Mouse (Mus musculus) midbrain, embryonic 11.5 days (tissue): Measurements from ENCODE around the gene Mgat5. TPM values are rescaled to one million over a fixed set of nuclear protein-coding genes. Genes with fewer than 3 reads are reported as not detected.

Experiments used
- ATAC-seq: fragments of 200-750 bp; cut with Nextera tagmentation; 2 replicates; pipeline ENCODE4 v1.8.0; 2017; ENCODE audit warnings: moderate TSS enrichment, moderate library complexity; ENCODE audit not compliant: low FRiP score
- DNase-seq: peaks from one replicate; pipeline ENCODE4 v3.0.0; 2015; ENCODE audit warnings: low spot score; ENCODE audit errors: missing footprints
- H3K27ac ChIP-seq: fragments of 300-500 bp; sonication (generic); 2 replicates; pipeline ENCODE4 v1.5.1; 2014; ENCODE audit warnings: low read depth, low read length
- H3K27me3 ChIP-seq: fragments of 300-500 bp; sonication (generic); 2 replicates; pipeline ENCODE4 v1.6.1; 2014; ENCODE audit warnings: mild to moderate bottlenecking, low read length, moderate library complexity, mixed read lengths; ENCODE audit not compliant: control insufficient read depth, insufficient read depth
- H3K36me3 ChIP-seq: fragments of 300-500 bp; sonication (generic); 2 replicates; pipeline ENCODE4 v1.6.1; 2014; ENCODE audit warnings: mild to moderate bottlenecking, low read length, moderate library complexity, mixed read lengths; ENCODE audit not compliant: control insufficient read depth, insufficient read depth
- H3K4me1 ChIP-seq: fragments of 300-500 bp; sonication (generic); 2 replicates; pipeline ENCODE4 v1.6.1; 2014; ENCODE audit warnings: low read length; ENCODE audit not compliant: control insufficient read depth, insufficient read depth
- H3K4me2 ChIP-seq: fragments of 300-500 bp; sonication (generic); 2 replicates; pipeline ENCODE4 v1.6.1; 2014; ENCODE audit warnings: mild to moderate bottlenecking, moderate library complexity
- H3K4me3 ChIP-seq: fragments of 300-500 bp; sonication (generic); 2 replicates; pipeline ENCODE4 v1.5.1; 2014; ENCODE audit warnings: low read depth, low read length
- H3K9ac ChIP-seq: fragments of 300-500 bp; sonication (generic); 2 replicates; pipeline ENCODE4 v1.6.1; 2014; ENCODE audit warnings: low read length
- H3K9me3 ChIP-seq: fragments of 300-500 bp; sonication (generic); 2 replicates; pipeline ENCODE4 v1.6.1; 2016; ENCODE audit warnings: low read length; ENCODE audit not compliant: control insufficient read depth
- WGBS: fragments of 180-500 bp; shearing (Covaris S2); extraction: QIAGEN DNeasy Blood & Tissue Kit; methylation state at CpG from one replicate; pipeline ENCODE4 v1.1.7; 2014; 5-methylcytosine and 5-hydroxymethylcytosine counted together
- polyA plus RNA-seq: library from polyadenylated mRNA; unstranded; fragments of >200 nt; fragmentation: Nextera tagmentation; extraction: Ambion mirVana; gene quantifications from 2 replicates; pipeline ENCODE4 v1.2.1, GENCODE M21; 2014

The Mgat5 gene
- polyA plus RNA-seq, 1 experiment from 2014 or later = 6.9 TPM

GRCm38 (mm10) chr1:127444836-127445485 is 240.1 kb downstream of the Mgat5 start:
- ATAC-seq (no peak), DNase-seq (no peak)
- Histone ChIP-seq H3K4me2 (no peak overlapping the region), H3K27ac (no peak overlapping the region), H3K9me3 (no peaks in the 10 kb centered on the region), H3K4me1 (peaks cover 30% of the 10 kb centered on the region), H3K9ac (no peak overlapping the region), H3K27me3 (no peaks in the 10 kb centered on the region), H3K4me3 (no peak overlapping the region), H3K36me3 (no peaks in the 10 kb centered on the region)
- 39% methylated on average over 5 of the region's 5 CpGs for WGBS

- Histone ChIP-seq H3K4me3 (no peak overlapping the region), H3K27me3 (no peaks in the 10 kb centered on the region), H3K9me3 (0 out of 2 replicates have a peak, but pooled peaks cover 3% of the 10 kb centered on the region), H3K36me3 (no peaks in the 10 kb centered on the region; the same call in 1 of the 2 replicates), H3K27ac (no peak overlapping the region), H3K9ac (no peak overlapping the region), H3K4me2 (no peak overlapping the region), H3K4me1 (peaks cover 2% of the 10 kb centered on the region)
- 88% methylated on average over 6 of the region's 6 CpGs for WGBS
- DNase-seq = no peak
- ATAC-seq = no peak
These were observed 248.6 kb downstream of the Mgat5 start for GRCm38 (mm10) chr1:127453397-127453796.

GRCm38 (mm10) chr1:127459015-127459451 is 254.2 kb downstream of the Mgat5 start:
- no peak overlapping the region for H3K4me3 ChIP-seq
- H3K27ac ChIP-seq = no peak overlapping the region
- WGBS = 19% methylated on average over 6 of the region's 6 CpGs

GRCm38 (mm10) chr1:127459576-127459975 is 254.8 kb downstream of the Mgat5 start:
- Histone ChIP-seq H3K4me3 (no peak overlapping the region), H3K9ac (no peak overlapping the region), H3K36me3 (no peaks in the 10 kb centered on the region; the same call in 1 of the 2 replicates), H3K4me1 (peaks cover 6% of the 10 kb centered on the region), H3K27me3 (no peaks in the 10 kb centered on the region), H3K9me3 (no peaks in the 10 kb centered on the region), H3K27ac (no peak overlapping the region), H3K4me2 (no peak overlapping the region)
- no peak for DNase-seq
- ATAC-seq = no peak
- WGBS = 78% methylated on average over 7 of the region's 7 CpGs

More at GRCm38 (mm10) chr1:127459015-127459451, 254.2 kb downstream of the Mgat5 start:
- DNase-seq (peak; percentile 95), ATAC-seq (peak; percentile 86)
- H3K27me3 ChIP-seq = no peaks in the 10 kb centered on the region
- H3K36me3 ChIP-seq = no peaks in the 10 kb centered on the region; the same call in 1 of the 2 replicates
- peaks cover 6% of the 10 kb centered on the region for H3K4me1 ChIP-seq
- no peak overlapping the region for H3K4me2 ChIP-seq
- H3K9ac ChIP-seq = 0 out of 2 replicates have a peak overlapping the region, but pooled peaks have one; percentile 14
- no peaks in the 10 kb centered on the region for H3K9me3 ChIP-seq

GRCm38 (mm10) chr1:127461017-127461416 is 256.2 kb downstream of the Mgat5 start:
- 91% methylated on average over 9 of the region's 9 CpGs for WGBS
- no peak overlapping the region for H3K4me3 ChIP-seq

GRCm38 (mm10) chr1:127464041-127464440 is 259.2 kb downstream of the Mgat5 start:
- no peaks in the 10 kb centered on the region for H3K27me3 ChIP-seq
- no peak for ATAC-seq
- 89% methylated on average over 6 of the region's 6 CpGs for WGBS

More at GRCm38 (mm10) chr1:127461017-127461416, 256.2 kb downstream of the Mgat5 start:
- H3K9me3 ChIP-seq = no peaks in the 10 kb centered on the region
- H3K36me3 ChIP-seq = no peaks in the 10 kb centered on the region; the same call in 1 of the 2 replicates
- no peak for DNase-seq
- no peak overlapping the region for H3K9ac ChIP-seq
- H3K27me3 ChIP-seq = no peaks in the 10 kb centered on the region
- H3K27ac ChIP-seq = no peak overlapping the region
- ATAC-seq = no peak
- H3K4me2 ChIP-seq = no peak overlapping the region
- H3K4me1 ChIP-seq = peaks cover 6% of the 10 kb centered on the region

GRCm38 (mm10) chr1:127465292-127465691 is 260.5 kb downstream of the Mgat5 start:
- 76% methylated on average over 6 of the region's 6 CpGs for WGBS
- H3K9ac ChIP-seq = no peak overlapping the region
- H3K36me3 ChIP-seq = no peaks in the 10 kb centered on the region
- no peaks in the 10 kb centered on the region for H3K4me1 ChIP-seq
- no peak overlapping the region for H3K4me3 ChIP-seq
- ATAC-seq (no peak), DNase-seq (no peak)
- H3K27me3 ChIP-seq = no peaks in the 10 kb centered on the region
- H3K27ac ChIP-seq = no peak overlapping the region
- no peak overlapping the region for H3K4me2 ChIP-seq
- H3K9me3 ChIP-seq = no peaks in the 10 kb centered on the region

More at GRCm38 (mm10) chr1:127464041-127464440, 259.2 kb downstream of the Mgat5 start:
- H3K36me3 ChIP-seq = no peaks in the 10 kb centered on the region; the same call in 1 of the 2 replicates
- no peaks in the 10 kb centered on the region for H3K4me1 ChIP-seq
- no peak overlapping the region for H3K4me2 ChIP-seq
- H3K4me3 ChIP-seq = no peak overlapping the region
- no peak overlapping the region for H3K9ac ChIP-seq
- H3K27ac ChIP-seq = no peak overlapping the region
- no peaks in the 10 kb centered on the region for H3K9me3 ChIP-seq
- no peak for DNase-seq

GRCm38 (mm10) chr1:127467238-127467637 is 262.4 kb downstream of the Mgat5 start:
- no peak for ATAC-seq
- no peak overlapping the region for H3K9ac ChIP-seq

GRCm38 (mm10) chr1:127470175-127470574 is 265.4 kb downstream of the Mgat5 start:
- no peak overlapping the region for H3K4me3 ChIP-seq
- H3K27me3 ChIP-seq = no peaks in the 10 kb centered on the region
- H3K4me2 ChIP-seq = no peak overlapping the region
- no peaks in the 10 kb centered on the region for H3K36me3 ChIP-seq
- H3K27ac ChIP-seq = no peak overlapping the region
- DNase-seq (no peak), ATAC-seq (no peak)
- no peaks in the 10 kb centered on the region for H3K4me1 ChIP-seq
- no peak overlapping the region for H3K9ac ChIP-seq
- no peaks in the 10 kb centered on the region for H3K9me3 ChIP-seq
- WGBS = 92% methylated on average over 4 of the region's 4 CpGs

More at GRCm38 (mm10) chr1:127467238-127467637, 262.4 kb downstream of the Mgat5 start:
- 93% methylated on average over 5 of the region's 5 CpGs for WGBS
- Histone ChIP-seq H3K4me2 (no peak overlapping the region), H3K9me3 (no peaks in the 10 kb centered on the region), H3K4me3 (no peak overlapping the region), H3K36me3 (no peaks in the 10 kb centered on the region), H3K4me1 (no peaks in the 10 kb centered on the region), H3K27ac (no peak overlapping the region), H3K27me3 (no peaks in the 10 kb centered on the region)
- no peak for DNase-seq
